Mouse (Mus musculus): Measurements from ENCODE around the gene Kdelc1. TPM values are rescaled to one million over a fixed set of nuclear protein-coding genes. Genes with fewer than 3 reads are reported as not detected.

Gene Kdelc1
- polyA plus RNA-seq, 1 experiment, result 30.7 TPM

DNA sequence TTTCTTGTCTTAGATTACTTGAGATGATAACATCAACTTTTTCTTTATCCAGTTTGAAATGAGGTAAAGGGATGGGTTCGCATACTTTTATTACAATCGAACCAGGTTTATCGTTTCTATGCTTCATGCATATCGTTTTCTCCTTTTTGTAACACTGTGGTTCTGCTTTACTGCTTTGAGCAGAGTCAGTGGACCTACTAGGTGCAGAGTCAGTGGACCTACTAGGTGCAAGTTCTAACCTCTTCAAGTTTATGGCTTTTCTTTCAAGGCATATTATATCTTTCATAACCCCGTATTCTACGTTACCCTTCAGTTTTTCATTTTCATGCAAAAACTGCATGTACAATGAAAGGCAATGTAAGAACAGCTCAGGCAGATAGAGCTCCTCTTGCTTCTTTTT, 55.2 kb downstream of the Kdelc1 start:
- no peak for DNase-seq (ENCODE audit: low spot score)

DNA sequence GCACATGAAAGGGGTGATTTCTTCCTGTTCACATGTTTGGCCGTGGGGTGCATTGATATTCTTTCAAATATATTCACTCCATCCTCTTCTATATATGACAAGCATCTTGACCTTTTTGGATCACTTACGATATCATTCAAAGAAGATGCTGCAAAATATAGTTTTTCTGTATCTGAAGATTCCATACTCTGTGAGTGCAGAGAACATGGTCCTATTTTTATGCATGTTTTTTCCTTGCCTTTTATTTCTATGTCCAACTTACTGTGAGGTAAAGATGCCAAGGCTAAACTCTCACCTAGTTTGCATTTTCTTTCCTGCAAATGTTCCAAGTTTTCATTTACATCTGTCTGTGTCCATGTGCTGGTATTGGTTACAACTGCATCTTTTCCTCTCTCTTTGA, 56.8 kb downstream of the Kdelc1 start, which contains the start of gene Gm8251:
Gene Gm8251, minus strand, starts transcription at position 101 of the 400 bp plus-strand sequence.
- no peak for DNase-seq (ENCODE audit: low spot score)

DNA sequence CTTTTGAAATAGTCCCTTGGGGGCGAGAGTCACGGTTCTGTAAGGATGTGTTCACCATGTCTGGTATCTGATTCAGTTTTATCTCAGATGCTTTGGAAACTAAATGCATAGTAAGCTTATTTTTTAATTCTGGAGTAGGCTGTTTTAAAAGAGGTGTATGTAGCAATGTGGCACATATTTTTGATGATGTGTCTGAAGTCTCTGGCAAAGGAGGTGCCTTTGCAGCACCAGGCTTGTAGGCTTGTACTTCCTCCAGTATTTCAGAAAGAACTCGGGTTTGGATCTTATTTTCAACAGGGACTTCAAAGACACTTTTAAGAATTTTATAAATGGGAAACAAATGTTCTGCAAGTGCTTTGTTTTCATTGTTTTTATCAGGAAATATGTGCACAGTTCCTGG, 60.8 kb downstream of the Kdelc1 start:
- DNase-seq (ENCODE audit: low spot score), result no peak

Other genes with a start within 250 kb of the Kdelc1 start
- gene Tpp2, start 185.2 kb downstream of the Kdelc1 start, polyA plus RNA-seq (2012; rRNA removed), result 22.8 and 22.9 TPM in 2 replicates
- gene Mettl21c, start 98.8 kb downstream of the Kdelc1 start, polyA plus RNA-seq (2012; rRNA removed), result not detected in 2 replicates
- gene Gm8251, start 56.9 kb downstream of the Kdelc1 start, polyA plus RNA-seq (2012; rRNA removed), result 0.01 and 0.03 TPM in 2 replicates
- gene Tex30, start 16.4 kb downstream of the Kdelc1 start, polyA plus RNA-seq (2012; rRNA removed), result 6.4 and 10.6 TPM in 2 replicates
- gene Bivm, start 149 bp upstream of the Kdelc1 start, polyA plus RNA-seq (2012; rRNA removed), result 10.3 and 11.5 TPM in 2 replicates
- 21.3 and 22.9 TPM in 2 replicates for gene Ercc5, start 28.9 kb upstream of the Kdelc1 start, polyA plus RNA-seq (2012; rRNA removed)
- 0.03 TPM in 1 of 2 replicates, not detected in the other for gene Mettl21e, start 100.2 kb upstream of the Kdelc1 start, polyA plus RNA-seq (2012; rRNA removed)

Measured in urinary bladder, adult 2 months (tissue).